Mouse (Mus musculus): ENCODE measurements at regions not wholly inside any gene's neighbourhood (a gene's known extent, or its start where the extent isn't known, plus 50 kb on each side); places are given as distances from the start of the nearest gene placed in this dataset.

GRCm38 (mm10) chr1:146106882-146107281 is 387.7 kb upstream of the Brinp3 start:
- no peaks in the 10 kb centered on the region for H3K27me3 ChIP-seq (ENCODE audit: control insufficient read depth, insufficient read depth, low read length)
- WGBS: 89% methylated on average over 12 of the region's 12 CpGs

More at GRCm38 (mm10) chr1:146106882-146107281, 387.7 kb upstream of the Brinp3 start:
- peak; percentile 20 for DNase-seq
- Histone ChIP-seq H3K9me3 (ENCODE audit: control insufficient read depth, low read length) (peaks cover 6% of the 10 kb centered on the region; the same call in 1 of the 2 replicates), H3K36me3 (ENCODE audit: control insufficient read depth, insufficient read depth, low read length) (no peaks in the 10 kb centered on the region), H3K4me3 (replicated peaks; ENCODE audit: low read depth, low read length) (no peak overlapping the region), H3K9ac (replicated peaks; ENCODE audit: low read length) (no peak overlapping the region), H3K4me1 (ENCODE audit: control insufficient read depth, insufficient read depth, low read length) (no peaks in the 10 kb centered on the region), H3K27ac (replicated peaks; ENCODE audit: low read depth, low read length) (no peak overlapping the region), H3K4me2 (ENCODE audit: low read length) (no peak overlapping the region)
- ATAC-seq (ENCODE audit: low FRiP score, low TSS enrichment): no peak

All from midbrain, embryonic 14.5 days (tissue).